Mouse (Mus musculus) G1E-ER4 (cell line): Measurements from ENCODE around the gene Vamp9. TPM values are rescaled to one million over a fixed set of nuclear protein-coding genes. Genes with fewer than 3 reads are reported as not detected.

Source experiments
- GATA1 ChIP-seq: IDR thresholded peaks from one replicate; pipeline ENCODE4 v1.8.0; 2012; ENCODE audit warnings: low read length, inconsistent platforms
- polyA plus RNA-seq: library from polyadenylated mRNA; stranded (reverse); fragments of >175 nt; gene quantifications from 2 replicates; pipeline ENCODE4 v1.2.3, GENCODE M21; 2012

Gene Vamp9
- polyA plus RNA-seq, 1 experiment, result not detected

DNA sequence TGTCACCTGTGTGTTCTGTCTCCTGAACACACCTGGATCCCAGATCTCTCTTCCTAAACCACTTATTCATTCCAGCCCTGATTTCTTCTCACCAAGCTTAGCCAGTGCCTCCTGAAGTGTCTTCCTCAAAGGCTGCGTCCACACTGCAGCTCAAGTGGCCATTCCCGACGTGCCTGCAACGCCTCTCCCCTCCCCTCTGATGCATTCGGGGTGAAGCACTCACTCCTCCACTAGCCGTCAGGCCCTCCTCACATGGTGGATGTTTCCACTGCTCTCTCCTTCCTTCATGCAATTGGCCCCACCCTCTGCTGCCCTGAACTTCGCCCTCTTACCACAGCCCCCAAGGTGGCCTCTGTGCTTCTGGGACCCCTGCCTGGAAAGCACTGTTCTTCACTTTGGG is 9.4 kb downstream of the Vamp9 start:
- TF ChIP-seq GATA1, result no peak

DNA sequence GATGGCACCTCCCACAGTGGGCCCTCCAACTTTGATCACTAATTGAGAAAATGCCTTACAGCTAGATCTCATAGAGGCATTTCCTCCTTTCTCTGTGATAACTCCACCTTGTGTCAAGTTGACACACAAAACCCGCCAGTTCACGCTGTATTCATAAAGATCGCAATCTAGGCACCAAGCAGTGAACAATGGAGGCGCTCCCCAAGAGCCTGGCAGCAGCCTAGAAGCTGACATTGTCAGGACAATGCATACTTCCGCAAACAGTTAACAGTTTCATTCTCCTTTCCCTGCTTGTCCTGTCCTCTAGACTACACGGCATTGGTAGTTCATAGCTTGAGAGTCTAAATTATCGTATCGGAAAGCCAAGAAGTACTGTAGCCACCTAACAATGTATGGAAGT is 16.0 kb downstream of the Vamp9 start:
- TF ChIP-seq GATA1, result no peak

DNA sequence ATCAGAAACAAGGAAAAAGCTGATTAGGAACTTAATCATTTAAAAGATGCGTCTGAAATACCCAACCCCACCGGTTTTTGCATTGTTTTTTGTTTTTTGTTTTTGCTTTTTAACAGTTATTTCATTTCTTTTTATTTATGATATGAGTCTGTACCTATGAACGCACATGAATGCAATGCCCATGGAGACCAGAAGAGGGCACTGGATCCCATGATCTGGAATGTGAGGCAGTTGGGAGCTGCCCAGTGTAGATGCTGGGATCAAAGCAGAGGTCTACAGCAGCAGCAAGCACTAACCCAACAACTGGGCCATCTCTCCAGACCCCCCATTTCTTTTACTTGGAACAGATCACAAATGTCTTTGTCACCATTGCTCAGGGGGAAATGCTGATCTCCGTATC is 21.9 kb downstream of the Vamp9 start:
- TF ChIP-seq GATA1, result no peak

DNA sequence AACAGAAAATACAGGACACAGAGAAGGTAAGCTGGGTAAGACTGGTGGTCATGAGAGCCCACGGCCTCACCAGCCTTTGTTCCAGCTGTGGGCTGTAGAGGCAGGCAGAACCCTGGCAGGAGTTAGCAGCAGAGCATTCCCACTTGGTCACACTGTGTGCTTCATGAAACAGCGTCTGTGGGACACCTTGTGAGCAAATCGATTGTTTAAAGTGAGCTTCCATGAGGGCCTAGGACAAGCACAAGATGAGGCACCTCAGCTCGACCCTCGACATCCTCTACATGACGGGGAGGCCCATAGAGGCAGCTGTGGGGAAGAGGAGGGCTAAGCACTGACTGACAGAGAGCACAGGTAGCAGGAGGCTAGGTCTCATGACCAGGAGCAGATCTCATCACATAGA is 25.9 kb downstream of the Vamp9 start:
- TF ChIP-seq GATA1, result no peak

DNA sequence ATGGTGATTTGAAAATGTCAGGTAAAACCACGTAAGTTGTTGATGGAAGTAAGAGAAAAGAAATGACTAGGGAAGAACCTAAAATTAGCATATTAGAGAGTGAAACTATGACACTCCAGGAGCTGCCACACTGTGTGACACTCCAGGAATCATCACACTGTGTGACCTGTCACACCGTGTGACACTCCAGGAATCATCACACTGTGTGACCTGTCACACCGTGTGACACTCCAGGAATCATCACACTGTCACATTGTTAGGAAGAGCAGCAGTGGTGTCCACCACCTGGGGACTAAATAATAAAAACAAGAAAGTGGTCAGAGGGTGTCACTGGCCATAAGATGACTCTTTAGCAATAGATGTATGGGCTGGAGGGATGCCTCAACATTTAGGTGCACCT is 33.4 kb downstream of the Vamp9 start:
- TF ChIP-seq GATA1, result no peak

DNA sequence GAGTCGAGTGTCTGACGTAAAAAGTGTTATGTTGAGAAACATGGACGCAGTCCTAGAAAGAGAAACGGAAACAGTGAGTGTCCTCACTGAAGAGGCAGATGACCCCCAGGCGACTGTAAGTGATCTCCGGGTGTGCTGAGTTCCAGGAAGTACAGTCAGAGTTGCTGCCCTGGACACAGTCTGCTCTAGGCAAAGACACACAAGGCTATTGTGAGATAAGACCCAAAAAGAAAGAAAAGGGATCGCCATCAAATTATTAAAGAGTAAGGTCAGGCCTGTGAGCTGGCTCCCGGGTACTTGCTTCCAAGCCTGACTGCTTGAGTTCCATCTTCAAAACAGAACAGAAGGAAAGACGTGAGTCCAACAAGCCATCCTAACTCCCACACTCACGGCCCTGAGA is 35.2 kb downstream of the Vamp9 start:
- TF ChIP-seq GATA1, result no peak

DNA sequence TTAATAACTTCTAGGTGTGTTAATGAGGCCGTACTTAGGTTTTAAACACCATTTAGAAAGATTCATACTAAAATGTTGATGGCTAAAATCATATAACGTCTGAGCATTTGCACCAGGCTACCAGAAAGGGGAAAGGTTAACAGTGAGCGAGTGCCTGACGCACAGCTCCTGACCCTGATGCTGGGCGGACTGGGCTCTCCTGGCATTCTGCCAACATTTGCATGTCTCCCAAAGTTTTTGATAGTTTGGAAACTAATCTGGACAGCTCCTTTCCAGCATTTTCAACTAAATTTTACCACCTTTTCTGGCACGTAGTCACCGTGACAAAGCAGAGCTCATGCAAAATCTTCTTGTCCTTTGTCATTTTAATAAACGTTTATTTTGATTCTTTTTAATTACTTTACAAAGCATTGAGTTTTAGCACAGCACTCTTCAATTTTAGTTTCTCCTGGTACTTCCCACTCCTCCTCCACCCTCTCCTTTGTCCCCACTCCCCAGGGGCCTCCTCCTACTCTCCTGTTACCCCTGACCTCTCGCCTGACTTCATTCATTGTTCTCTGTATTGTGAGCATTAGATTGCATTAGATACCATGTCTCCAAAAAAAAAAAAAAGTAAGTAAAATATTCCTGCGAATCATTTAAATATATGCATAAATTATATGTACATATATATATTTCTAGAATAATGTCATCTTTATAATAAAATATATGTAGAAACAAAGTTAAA is 35.9 kb downstream of the Vamp9 start:
- no peak for TF ChIP-seq GATA1

DNA sequence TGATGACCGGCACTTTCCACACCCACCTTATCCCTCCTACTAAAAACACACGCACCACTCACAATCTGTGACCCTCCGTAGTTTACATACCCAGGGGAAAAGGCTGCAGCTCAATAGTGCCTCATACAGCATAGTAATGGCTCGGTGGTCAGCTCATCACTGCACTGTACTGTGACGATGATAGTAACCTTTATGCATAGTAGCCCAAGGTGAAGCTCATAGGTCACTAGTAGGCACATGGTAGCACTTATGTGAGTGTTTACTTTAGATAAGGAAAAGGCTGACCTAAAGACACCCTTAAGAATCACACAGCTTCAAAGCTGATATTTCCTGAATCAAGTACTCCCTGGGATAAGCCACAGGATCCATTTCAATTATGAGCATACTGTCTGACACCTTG is 46.5 kb downstream of the Vamp9 start:
- no peak for TF ChIP-seq GATA1

DNA sequence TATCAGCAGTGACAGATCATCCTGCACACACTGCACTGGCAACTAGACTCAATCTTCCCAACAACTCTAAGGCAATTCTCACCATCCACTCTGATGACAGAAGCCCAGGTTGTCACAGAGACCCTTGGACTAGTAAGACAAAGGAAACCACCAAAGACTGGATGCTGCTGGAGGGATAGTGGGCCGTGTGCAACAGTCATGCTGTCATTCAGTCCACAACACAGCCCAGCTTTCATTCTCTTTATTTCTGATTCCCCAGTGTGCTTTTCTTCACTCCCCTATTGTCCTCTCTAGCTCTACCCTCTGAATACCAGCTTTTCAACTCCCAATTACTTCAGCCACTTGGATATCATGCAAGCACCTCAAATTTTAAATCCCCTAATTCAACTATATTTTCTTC is 47.8 kb downstream of the Vamp9 start:
- no peak for TF ChIP-seq GATA1

DNA sequence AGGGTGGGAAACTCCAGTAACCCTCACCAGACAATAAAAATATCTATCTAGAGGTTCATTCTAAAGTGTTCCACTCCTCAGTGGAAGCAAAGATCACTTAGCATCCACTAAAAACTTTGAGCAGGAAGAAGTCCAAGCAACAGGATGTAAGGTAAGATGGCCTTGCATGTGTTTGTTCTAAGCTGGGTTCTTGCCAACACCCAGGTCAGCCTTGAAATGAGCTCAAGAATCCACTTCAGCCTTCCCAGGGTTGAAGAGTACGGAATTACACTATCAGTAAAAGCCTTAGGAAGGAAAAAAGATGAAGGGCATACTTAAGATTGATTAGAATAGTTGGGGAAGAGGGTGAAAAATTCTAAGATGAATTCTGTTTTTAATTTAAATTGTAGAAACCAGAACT is 52.6 kb downstream of the Vamp9 start:
- no peak for TF ChIP-seq GATA1

DNA sequence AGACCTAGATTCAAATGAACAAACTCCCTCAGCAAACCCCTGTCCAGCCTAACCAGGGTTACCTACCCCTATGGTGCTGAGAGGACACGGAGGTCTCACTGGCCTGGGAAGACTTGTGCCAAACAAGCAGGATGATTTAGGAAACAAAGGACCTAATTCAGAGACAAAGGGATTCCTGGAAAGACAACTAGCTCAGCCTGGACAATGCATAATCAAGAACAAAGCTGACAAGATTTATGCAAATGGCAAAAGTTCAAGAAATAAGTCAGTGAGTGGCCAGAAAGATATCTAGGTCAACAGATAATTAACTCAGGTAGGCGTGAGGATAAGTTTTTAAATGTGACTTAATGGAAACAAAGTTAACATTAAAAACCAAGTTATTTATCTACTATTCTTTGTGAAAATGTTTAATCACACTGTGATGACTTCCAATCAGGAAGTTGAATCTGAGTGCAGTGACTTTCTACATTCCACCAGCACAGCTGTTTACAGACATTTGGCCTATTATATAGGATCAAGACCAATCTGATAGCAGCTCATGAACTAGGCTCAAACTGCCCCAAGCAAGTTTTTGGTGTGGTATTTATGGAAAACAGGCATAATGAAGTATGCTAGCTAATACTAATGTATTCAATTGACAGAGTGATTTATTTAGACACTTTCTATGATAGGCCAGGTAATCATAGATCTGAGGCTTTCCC is 53.3 kb downstream of the Vamp9 start:
- TF ChIP-seq GATA1, result no peak

DNA sequence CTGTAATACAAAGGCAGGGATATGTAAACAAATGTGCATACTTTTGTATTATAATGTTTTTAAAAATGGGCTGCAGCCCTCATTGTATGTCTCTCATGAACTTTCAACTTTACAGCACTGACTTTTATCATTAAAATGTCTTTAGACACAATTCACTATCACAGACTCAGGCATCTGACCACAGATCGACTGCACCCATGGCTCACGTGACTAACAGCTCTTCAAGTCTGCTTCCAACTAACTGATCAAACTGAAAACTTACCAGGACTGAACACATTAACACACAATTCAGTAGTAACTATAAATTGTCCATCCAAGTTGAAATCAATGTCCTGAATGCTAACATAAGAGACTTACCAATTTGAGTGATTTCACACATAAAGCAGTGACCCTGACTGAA is 53.9 kb downstream of the Vamp9 start:
- TF ChIP-seq GATA1, result no peak

DNA sequence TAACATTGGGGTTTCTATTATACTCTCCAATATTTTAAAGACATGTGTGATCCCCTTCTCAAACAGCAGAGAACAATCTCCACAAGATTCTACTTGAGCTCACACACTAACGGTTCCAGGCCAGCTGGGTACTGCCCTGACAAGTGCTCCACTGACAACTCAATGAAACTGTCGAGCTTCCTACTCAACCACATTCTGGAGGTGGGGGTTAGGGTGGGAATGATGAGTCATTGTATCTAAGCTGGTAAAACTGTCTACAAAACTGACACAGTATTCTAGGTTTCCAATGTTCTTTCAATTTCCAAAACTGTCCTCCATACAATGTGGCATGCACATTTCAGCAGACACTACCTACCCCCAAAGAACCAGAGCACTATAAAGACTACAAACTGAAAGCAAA is 67.9 kb downstream of the Vamp9 start:
- TF ChIP-seq GATA1, result no peak

DNA sequence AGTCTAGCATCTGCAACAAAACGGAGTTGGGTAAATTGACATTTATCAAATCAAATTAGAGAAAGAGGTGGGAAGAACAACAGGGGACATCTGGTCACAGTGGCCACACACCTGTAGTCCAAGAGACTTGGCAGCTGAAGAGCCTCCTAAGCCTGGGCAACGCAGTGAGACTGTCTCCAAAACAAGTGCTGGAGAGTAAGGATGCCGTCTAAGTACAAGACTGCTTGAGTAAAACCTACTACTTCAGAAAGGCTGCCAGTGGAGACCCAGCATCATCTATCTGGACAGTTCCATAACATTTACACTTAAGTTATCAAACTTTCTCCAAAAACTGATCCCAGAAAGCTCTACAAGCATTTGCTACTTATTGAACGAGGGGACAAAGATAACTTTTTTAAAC is 69.0 kb downstream of the Vamp9 start:
- no peak for TF ChIP-seq GATA1

DNA sequence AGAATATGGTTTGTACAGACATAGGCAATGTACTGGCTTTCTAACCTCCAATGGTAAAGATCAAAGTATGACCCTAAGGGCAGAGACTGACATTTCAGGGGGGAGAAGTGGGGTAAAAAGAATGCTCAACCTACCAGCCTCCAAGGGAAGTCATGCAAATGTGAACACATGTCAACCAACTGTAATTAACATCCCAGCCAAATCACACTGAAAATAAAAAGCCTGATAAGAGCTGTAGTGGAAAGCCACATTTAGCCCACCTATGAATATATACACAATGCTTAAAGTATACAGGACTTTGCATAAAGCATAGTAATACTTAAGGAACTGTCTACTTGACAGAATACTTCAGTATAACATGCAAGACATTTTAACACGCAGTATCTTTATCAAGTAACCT is 69.7 kb downstream of the Vamp9 start:
- TF ChIP-seq GATA1, result no peak

DNA sequence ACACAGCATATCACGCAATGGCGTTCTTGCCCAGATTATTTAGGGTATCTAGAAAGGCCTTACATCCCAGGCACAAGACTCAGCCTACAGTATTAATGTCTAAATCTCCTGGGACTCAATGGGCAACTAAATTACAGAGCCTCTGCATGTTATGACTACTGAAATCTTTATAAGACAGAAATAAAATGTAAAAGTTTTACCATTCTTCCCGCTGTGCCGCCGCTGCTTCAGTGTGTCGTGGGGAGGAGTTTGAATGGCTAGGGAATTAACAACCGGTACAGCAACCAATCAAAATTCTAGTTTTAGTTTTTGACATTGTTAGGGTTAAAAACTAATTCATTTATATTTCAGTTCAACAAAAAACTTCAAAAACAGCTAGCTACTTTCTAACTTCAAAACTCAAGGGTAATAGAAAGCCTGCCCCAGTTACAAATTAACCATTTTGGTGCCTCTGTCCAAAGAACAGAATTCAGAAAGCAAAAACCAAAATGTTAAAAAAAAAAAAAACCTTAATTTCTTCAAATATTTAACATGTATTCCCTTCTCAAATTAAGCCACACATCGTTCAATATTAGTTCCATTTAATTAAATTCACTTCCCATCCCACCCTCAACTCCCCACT is 70.4 kb downstream of the Vamp9 start:
- no peak for TF ChIP-seq GATA1

DNA sequence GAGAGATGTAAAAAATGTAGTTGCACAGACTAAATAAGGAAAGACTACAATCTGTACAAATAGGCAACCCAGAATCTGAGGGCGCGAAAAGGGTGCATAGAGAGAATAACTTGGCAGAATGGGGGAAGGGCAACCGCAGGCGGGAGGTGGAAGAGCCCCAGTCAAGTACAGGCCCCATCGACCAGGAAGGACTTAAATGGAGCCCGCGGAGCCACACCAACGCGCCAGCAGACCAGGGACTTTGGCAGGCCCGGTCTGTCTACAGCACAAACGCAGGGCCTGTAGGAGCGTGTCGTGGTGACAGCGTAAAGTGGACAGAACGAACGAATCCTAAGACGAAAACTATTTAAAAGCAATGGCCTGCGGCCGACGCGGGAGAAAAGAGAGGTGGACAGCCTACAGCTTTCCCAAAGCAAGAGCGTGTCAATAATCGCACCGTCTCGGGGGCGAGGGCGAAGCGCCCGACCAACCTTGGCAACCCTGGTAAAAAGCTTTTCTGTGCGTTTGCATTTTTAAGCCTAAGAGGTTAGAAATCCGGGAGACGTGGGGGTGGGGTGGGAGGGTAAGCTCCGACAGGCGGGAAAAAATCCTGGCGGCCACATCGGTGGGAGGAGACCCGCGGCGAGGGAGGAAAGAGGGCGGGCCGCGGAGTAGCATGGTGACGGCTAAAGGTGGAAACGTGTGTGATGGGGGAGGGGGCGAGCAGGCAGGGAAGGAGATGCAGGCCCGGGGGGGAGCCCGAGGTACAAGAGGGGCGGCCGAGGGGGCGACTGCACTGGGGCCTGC is 71.7 kb downstream of the Vamp9 start:
- no peak for TF ChIP-seq GATA1
